Mouse (Mus musculus) kidney, embryonic 14.5 days (tissue): ENCODE results near the gene Rpf1. TPM values are rescaled to one million over a fixed set of nuclear protein-coding genes. Genes with fewer than 3 reads are reported as not detected.

Experiments used
- ATAC-seq: fragments of 200-750 bp; cut with Nextera tagmentation; 2 replicates; pipeline ENCODE4 v1.8.0; 2017; ENCODE audit warnings: moderate number of reproducible peaks, mild to moderate bottlenecking, moderate TSS enrichment, moderate library complexity; ENCODE audit not compliant: low FRiP score, low TSS enrichment
- H3K27ac ChIP-seq: fragments of 300-500 bp; sonication (generic); 2 replicates; pipeline ENCODE4 v1.5.1; 2014; ENCODE audit warnings: low read depth, mild to moderate bottlenecking, low read length, moderate library complexity, mixed read lengths
- H3K27me3 ChIP-seq: fragments of 300-500 bp; sonication (generic); 2 replicates; pipeline ENCODE4 v1.6.1; 2014; ENCODE audit warnings: mild to moderate bottlenecking, low read length; ENCODE audit not compliant: control insufficient read depth, insufficient read depth
- H3K36me3 ChIP-seq: fragments of 300-500 bp; sonication (generic); 2 replicates; pipeline ENCODE4 v1.6.1; 2014; ENCODE audit warnings: low read length, mixed read lengths; ENCODE audit not compliant: control insufficient read depth, insufficient read depth
- H3K4me1 ChIP-seq: fragments of 300-500 bp; sonication (generic); 2 replicates; pipeline ENCODE4 v1.6.1; 2014; ENCODE audit warnings: low read length, mixed read lengths; ENCODE audit not compliant: control insufficient read depth, insufficient read depth
- H3K4me2 ChIP-seq: fragments of 300-500 bp; sonication (generic); replicated peaks from 2 replicates; pipeline ENCODE4 v1.6.1; 2014; ENCODE audit warnings: low read depth, mild to moderate bottlenecking, low read length
- H3K4me3 ChIP-seq: fragments of 300-500 bp; sonication (generic); 2 replicates; pipeline ENCODE4 v1.5.1; 2014; ENCODE audit warnings: mild to moderate bottlenecking, low read length
- H3K9ac ChIP-seq: fragments of 300-500 bp; sonication (generic); 2 replicates; pipeline ENCODE4 v1.6.1; 2014; ENCODE audit warnings: low read depth, mild to moderate bottlenecking, low read length, moderate library complexity
- H3K9me3 ChIP-seq: fragments of 300-500 bp; sonication (generic); 2 replicates; pipeline ENCODE4 v1.6.1; 2016; ENCODE audit warnings: low read length; ENCODE audit not compliant: control insufficient read depth
- WGBS: fragments of 180-500 bp; shearing (Covaris S2); extraction: QIAGEN DNeasy Blood & Tissue Kit; methylation state at CpG from one replicate; pipeline ENCODE4 v1.1.7; 2014; 5-methylcytosine and 5-hydroxymethylcytosine counted together
- polyA plus RNA-seq: library from polyadenylated mRNA; unstranded; fragments of >200 nt; fragmentation: Nextera tagmentation; extraction: Ambion mirVana; gene quantifications from 2 replicates; pipeline ENCODE4 v1.2.1, GENCODE M21; 2014

Gene Rpf1
- polyA plus RNA-seq, 1 experiment from 2014 or later: 69.5 TPM

GRCm38 (mm10) chr3:146486464-146486863, 34.8 kb downstream of the Rpf1 start:
- no peak for ATAC-seq
- 86% methylated on average over 4 of the region's 4 CpGs for WGBS

GRCm38 (mm10) chr3:146482044-146482443, 39.2 kb downstream of the Rpf1 start:
- H3K27me3 ChIP-seq: no peaks in the 10 kb centered on the region
- no peak for ATAC-seq
- no peaks in the 10 kb centered on the region for H3K4me1 ChIP-seq
- WGBS: 61% methylated on average over 2 of the region's 2 CpGs
- no peak overlapping the region for H3K27ac ChIP-seq
- no peaks in the 10 kb centered on the region for H3K9me3 ChIP-seq
- H3K36me3 ChIP-seq: no peaks in the 10 kb centered on the region
- no peak overlapping the region for H3K4me3 ChIP-seq
- H3K9ac ChIP-seq: no peak overlapping the region
- H3K4me2 ChIP-seq: no peak overlapping the region

More at GRCm38 (mm10) chr3:146486464-146486863, 34.8 kb downstream of the Rpf1 start:
- Histone ChIP-seq H3K9me3 (no peaks in the 10 kb centered on the region), H3K4me3 (no peak overlapping the region), H3K27me3 (no peaks in the 10 kb centered on the region), H3K36me3 (no peaks in the 10 kb centered on the region), H3K4me1 (no peaks in the 10 kb centered on the region), H3K9ac (no peak overlapping the region), H3K27ac (no peak overlapping the region), H3K4me2 (no peak overlapping the region)

- Histone ChIP-seq H3K4me1 (no peaks in the 10 kb centered on the region), H3K9me3 (no peaks in the 10 kb centered on the region), H3K4me2 (no peak overlapping the region), H3K4me3 (no peak overlapping the region), H3K27me3 (no peaks in the 10 kb centered on the region), H3K27ac (no peak overlapping the region), H3K36me3 (no peaks in the 10 kb centered on the region), H3K9ac (no peak overlapping the region)
- WGBS: 86% methylated on average over 3 of the region's 3 CpGs
- no peak for ATAC-seq
Measured at GRCm38 (mm10) chr3:146474428-146474827, 46.8 kb downstream of the Rpf1 start.

GRCm38 (mm10) chr3:146473741-146474140, 47.5 kb downstream of the Rpf1 start:
- no peak overlapping the region for H3K9ac ChIP-seq
- ATAC-seq: no peak
- H3K4me3 ChIP-seq: no peak overlapping the region
- H3K27ac ChIP-seq: no peak overlapping the region
- H3K27me3 ChIP-seq: no peaks in the 10 kb centered on the region
- no peak overlapping the region for H3K4me2 ChIP-seq
- no peaks in the 10 kb centered on the region for H3K4me1 ChIP-seq
- H3K36me3 ChIP-seq: no peaks in the 10 kb centered on the region
- no peaks in the 10 kb centered on the region for H3K9me3 ChIP-seq

- Histone ChIP-seq H3K36me3 (no peaks in the 10 kb centered on the region), H3K4me1 (no peaks in the 10 kb centered on the region), H3K9ac (no peak overlapping the region), H3K27me3 (no peaks in the 10 kb centered on the region), H3K27ac (no peak overlapping the region), H3K4me3 (no peak overlapping the region), H3K4me2 (no peak overlapping the region), H3K9me3 (no peaks in the 10 kb centered on the region)
- WGBS: 75% methylated on average over 4 of the region's 4 CpGs
- no peak for ATAC-seq
Measured at GRCm38 (mm10) chr3:146472657-146473056, 48.6 kb downstream of the Rpf1 start.

- no peak overlapping the region for H3K9ac ChIP-seq
- no peak for ATAC-seq
Measured at GRCm38 (mm10) chr3:146469226-146469625, 52.0 kb downstream of the Rpf1 start.

GRCm38 (mm10) chr3:146462939-146463338, 58.3 kb downstream of the Rpf1 start:
- H3K27ac ChIP-seq: no peak overlapping the region
- H3K9ac ChIP-seq: no peak overlapping the region
- no peak for ATAC-seq
- H3K9me3 ChIP-seq: no peaks in the 10 kb centered on the region
- H3K4me3 ChIP-seq: no peak overlapping the region
- no peaks in the 10 kb centered on the region for H3K27me3 ChIP-seq
- peaks cover 2% of the 10 kb centered on the region; the same call in 1 of the 2 replicates for H3K36me3 ChIP-seq
- H3K4me1 ChIP-seq: no peaks in the 10 kb centered on the region
- 61% methylated on average over 2 of the region's 2 CpGs for WGBS
- no peak overlapping the region for H3K4me2 ChIP-seq

More at GRCm38 (mm10) chr3:146469226-146469625, 52.0 kb downstream of the Rpf1 start:
- Histone ChIP-seq H3K9me3 (no peaks in the 10 kb centered on the region), H3K4me2 (no peak overlapping the region), H3K4me1 (no peaks in the 10 kb centered on the region), H3K27ac (no peak overlapping the region), H3K4me3 (no peak overlapping the region), H3K27me3 (no peaks in the 10 kb centered on the region), H3K36me3 (no peaks in the 10 kb centered on the region)
- WGBS: 79% methylated on average over 2 of the region's 2 CpGs

Other genes with a start within 250 kb of the Rpf1 start
- gene Ssx2ip, start 116.8 kb downstream of the Rpf1 start, polyA plus RNA-seq: 14.7 and 25.8 TPM in 2 replicates
- 8.9 and 12.9 TPM in 2 replicates for gene Ctbs, start 71.6 kb downstream of the Rpf1 start, polyA plus RNA-seq
- gene Spata1, start 21.7 kb downstream of the Rpf1 start, polyA plus RNA-seq: 6.0 and 6.8 TPM in 2 replicates
- gene Gng5, start 21.6 kb downstream of the Rpf1 start, polyA plus RNA-seq: 1,038 and 1,404 TPM in 2 replicates
- gene Uox, start 49.0 kb upstream of the Rpf1 start, polyA plus RNA-seq: not detected in 2 replicates
- not detected in 2 replicates for gene Dnase2b, start 94.2 kb upstream of the Rpf1 start, polyA plus RNA-seq
- gene 4930503B20Rik, start 129.9 kb upstream of the Rpf1 start, polyA plus RNA-seq: not detected in 2 replicates
- gene Samd13, start 164.2 kb upstream of the Rpf1 start, polyA plus RNA-seq: 0.99 and 1.2 TPM in 2 replicates